Mouse (Mus musculus) spleen, postnatal 10 days (tissue): ENCODE data around the gene Acox1.

Source experiments
- DNase-seq, 2 experiments: peaks; one replicate each; pipeline ENCODE4 v3.0.0; 2021 to 2022; ENCODE audit warnings: low spot score in 2 of 2

Gene Acox1

DNA sequence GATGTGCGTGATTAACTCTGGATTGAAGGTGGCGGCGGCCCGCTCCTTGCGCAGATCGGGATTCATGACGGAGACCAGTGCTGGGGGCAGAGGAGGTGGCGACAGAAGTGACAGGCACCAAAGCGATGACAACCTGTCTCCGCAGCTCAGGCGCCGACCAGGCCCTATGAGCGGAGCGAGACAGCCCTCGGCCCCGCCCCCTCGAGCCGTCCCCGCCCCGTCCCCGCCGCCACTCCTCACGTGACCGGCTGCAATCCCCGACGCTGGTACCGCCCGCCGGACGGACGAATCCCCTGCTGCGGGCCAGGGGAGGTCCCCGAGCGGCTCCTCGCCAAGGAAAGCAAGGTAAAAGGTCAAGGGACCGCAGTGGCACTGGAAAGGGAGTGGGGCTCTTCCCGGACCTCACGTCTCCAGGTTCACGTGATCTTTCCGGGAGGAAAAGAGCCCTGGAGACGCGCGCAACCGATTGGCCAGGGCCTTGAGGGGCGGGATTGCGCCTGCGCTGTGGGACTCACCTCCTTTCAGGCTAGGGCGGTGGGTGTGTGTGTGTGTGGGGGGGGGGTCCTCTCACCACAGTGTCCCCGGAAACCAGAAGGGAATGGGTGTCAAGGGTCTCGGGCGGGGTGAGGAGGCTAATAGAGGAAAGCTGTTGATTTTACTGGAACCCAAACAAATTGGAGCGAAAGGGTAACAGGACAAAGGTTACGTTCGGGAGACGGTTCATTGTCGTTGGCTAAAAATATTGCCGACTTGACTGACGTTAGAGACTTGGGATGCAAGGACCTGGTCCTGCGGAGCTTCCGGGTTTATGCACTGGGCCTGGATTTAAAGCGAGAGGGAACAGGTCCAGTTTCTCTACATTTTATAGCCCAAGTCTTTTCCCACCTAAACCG lies at the start of gene Acox1, which contains the start of gene Ten1:
Gene Acox1 (minus strand): TSS at position 407 of the 893 bp plus-strand sequence.
Gene Ten1 (plus strand): TSS at position 217 of the 893 bp plus-strand sequence.
- peak; percentile 95 to 97 for DNase-seq

DNA sequence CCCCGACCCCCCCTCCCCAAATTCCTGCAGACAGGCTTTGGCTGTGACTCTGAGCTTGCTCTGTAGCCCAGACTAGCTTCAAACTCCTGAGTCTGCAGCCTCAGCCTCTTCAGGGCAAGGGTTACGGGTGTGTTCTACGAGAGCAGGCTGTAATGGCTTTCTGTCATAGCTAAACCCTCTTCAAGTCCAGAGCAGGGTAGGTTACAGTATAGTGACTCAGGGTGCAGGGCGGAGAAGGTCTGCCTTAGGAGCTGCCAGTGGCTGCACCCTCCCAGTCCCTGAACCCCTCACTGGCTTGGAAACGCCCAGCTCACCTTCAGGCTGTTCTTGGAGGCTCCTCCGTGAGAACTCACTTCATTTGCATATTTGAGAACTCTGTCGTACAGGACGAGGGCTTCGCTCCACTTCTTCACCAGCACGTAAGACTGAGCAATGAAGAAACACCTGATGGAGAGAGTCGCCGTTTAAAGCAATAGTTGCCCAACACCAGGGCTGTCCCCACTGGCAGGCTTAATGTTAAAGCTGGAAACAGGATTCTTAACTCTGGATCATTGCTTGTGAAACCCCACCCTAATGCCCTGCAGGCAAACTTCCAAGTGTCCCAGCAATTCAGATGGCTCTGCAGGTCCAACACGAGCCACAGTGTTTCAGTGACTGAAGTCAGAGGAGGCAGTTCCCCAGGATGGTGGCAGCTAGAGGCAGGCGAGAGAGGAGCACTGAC lies 48.8 kb upstream of the Acox1 start:
- DNase-seq = peak in 1 of 2 experiments; percentile 10

- DNase-seq = no peak
Observed at GRCm38 (mm10) chr11:116245616-116246015, 46.8 kb upstream of the Acox1 start.

DNA sequence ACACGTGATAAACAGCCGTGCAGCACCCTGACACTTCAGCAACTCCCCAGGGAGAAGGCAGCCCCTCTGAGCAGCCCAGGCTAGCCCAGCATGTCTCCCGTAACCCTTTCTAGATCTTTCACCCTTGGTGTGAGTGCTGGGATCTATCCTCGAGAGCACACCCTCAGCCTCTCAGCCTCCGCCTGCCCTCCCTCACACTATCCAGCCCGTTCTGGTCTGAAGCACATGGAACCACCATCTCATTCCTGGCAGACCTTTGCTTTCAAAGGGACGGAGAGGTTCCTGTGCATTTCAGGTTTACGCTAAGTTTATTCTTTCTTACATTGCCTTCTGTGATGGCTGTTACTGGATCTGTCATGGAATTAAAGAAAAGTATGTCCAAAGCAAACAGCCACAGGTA lies 45.7 kb upstream of the Acox1 start:
- no peak for DNase-seq

- no peak for DNase-seq
Observed at GRCm38 (mm10) chr11:116241744-116242235, 42.9 kb upstream of the Acox1 start.

- DNase-seq = no peak
Observed at GRCm38 (mm10) chr11:116239797-116240196, 41.0 kb upstream of the Acox1 start.

DNA sequence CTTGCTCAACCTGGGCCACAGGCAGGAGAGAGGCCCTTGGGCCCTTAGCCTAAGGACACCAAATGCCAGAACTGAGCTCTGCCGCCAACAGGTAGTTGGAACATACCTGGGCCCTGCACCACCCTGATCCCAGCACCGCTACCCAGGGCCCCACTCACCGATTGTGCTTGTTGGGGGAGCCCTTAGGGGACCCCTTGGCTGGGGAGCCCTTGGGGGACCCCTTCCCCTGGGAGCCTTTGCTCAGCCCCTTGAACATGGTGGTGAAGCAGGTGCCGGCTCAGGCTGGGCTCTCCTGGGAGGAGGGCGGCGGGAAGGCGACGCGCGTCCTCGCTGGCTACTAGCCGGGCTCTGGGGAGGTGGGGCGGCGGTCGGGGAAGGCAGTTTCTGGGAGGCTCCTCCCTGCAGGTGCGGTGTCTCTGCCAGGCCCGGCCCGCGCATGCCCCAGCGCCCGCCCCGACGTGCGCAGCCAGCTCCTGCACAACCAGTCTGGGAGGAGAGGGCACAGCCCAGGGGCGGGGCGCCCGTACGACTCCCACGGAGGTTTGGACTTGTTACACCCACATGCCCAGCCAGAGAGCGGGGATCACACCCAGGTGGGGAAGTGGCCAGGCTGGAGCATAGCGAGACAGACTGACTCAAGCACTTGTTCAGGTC lies 39.0 kb upstream of the Acox1 start, which contains the start of gene Evpl:
Gene Evpl (minus strand): TSS at position 336 of the 654 bp plus-strand sequence.
- DNase-seq = peak in 1 of 2 experiments; percentile 50

GRCm38 (mm10) chr11:116234901-116235300 lies 36.1 kb upstream of the Acox1 start:
- DNase-seq = no peak

DNA sequence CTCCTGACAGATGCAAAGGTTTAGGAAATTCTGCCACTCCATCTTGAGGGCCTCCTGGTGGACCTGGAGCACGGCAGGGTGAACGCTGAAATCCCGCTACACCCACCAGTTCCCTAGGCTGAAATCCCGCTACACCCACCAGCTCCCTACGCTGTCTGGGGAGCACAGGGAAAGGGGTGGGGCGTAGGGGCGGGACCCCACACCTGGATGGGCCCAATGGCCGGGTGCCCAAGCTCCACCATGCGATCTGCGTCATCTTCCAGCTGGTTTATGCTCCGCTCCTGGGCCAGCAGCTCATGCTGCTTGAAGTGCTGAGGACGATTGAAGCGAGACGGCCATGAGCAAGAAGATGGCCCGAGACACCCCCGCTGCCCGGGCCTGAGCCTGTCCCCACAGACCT lies 33.6 kb upstream of the Acox1 start:
- DNase-seq = no peak

GRCm38 (mm10) chr11:116228699-116229098 lies 29.9 kb upstream of the Acox1 start:
- no peak for DNase-seq

GRCm38 (mm10) chr11:116226414-116226813 lies 27.6 kb upstream of the Acox1 start:
- DNase-seq = peak; percentile 86 to 93

GRCm38 (mm10) chr11:116222740-116223059 lies 23.9 kb upstream of the Acox1 start:
- no peak for DNase-seq

DNA sequence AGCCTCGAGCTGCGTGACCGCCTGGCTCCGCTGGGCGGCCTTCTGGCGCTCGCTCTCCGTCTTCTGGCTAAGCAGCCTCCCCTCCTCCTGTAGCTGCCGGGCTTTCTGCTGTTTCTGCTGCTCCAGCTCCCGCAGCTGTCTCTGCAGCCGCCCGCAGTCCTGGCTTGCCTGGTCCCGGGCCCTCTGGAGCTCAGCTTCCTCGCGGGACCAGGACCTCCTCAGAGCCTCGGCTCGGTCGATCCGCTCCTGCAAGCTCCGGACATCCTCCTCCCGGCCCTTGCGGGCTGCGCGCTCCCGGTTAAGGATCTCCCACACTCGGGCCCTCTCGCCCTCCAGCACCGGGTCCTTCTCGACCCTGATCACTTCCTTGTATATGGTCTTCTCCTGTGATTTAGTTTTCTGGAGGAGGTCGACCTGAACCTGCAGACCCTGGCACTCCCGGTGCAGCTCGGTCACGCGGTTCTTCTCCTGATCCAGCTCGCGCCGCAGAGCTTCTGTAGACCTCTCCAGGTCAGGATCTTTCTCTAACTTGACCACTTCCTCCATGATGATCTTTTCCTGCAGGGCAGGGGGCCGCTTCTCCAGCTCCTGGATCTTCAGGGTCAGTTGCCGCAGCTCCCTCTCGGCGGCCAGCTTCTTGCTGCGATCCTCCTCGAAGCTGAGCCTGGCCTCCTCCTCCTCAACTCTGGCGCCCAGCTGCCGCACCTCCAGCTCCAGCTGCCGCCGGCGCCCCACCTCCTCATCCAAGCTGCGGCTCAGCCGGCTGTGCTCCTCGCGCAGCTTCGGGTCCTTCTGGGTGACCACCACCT lies 23.3 kb upstream of the Acox1 start:
- DNase-seq = no peak

DNA sequence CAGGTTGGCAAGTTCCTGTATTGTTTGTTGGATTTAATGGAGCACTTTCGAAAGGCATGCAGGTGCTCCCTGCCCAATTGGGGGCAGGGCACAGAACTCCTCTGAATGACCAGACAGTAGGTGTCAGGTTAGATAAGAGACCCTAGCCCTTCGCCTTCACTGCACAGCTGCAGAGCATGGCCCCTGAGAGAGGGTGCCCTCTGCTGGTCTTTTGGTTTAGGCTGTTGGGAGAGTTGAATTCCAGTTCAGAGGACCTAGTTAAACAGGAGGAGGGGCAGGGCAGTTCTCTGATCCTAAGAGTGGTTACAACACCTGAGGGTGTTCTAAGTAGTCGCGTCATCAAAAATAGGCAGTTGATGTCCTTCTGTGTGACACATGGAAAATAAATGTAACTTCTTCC lies 21.0 kb upstream of the Acox1 start:
- peak in 1 of 2 experiments; percentile 72 for DNase-seq

GRCm38 (mm10) chr11:116218737-116219400 lies 20.0 kb upstream of the Acox1 start:
- DNase-seq = peak in 1 of 2 experiments; percentile 60

GRCm38 (mm10) chr11:116218263-116218662 lies 19.4 kb upstream of the Acox1 start:
- DNase-seq = no peak

DNA sequence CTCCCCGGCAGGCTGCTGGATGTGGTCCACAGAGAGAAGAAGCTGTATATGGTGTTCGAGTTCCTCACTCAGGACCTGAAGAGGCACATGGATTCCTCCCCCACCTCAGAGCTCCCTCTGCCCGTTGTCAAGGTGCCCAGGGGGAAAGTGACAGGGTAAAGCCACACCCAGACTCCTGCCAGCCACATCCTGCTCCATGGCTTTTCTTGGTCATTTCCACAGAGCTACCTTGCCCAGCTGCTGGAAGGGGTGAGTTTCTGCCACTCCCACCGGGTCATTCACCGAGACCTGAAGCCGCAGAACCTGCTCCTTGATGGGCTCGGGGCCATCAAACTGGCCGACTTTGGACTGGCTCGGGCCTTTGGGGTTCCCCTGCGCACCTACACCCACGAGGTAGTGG lies 17.7 kb upstream of the Acox1 start:
- DNase-seq = no peak

DNA sequence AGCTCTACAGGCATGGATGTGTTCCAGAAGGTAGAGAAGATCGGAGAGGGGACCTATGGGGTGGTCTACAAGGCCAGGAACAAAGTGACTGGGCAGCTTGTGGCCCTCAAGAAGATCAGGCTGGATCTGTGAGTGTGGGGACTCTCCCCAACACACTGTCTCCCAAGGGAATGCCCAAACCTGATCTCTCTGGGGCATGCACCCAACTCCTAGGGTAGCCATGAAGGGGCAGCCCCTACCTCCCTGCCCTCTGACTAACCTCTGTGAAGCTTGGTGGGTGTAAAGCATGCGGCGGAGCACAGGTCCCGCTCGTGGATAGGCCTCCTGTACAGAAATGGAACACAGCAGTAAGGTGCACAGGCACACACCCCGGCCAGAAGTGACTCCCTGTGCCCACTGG lies 17.1 kb upstream of the Acox1 start:
- no peak for DNase-seq

DNA sequence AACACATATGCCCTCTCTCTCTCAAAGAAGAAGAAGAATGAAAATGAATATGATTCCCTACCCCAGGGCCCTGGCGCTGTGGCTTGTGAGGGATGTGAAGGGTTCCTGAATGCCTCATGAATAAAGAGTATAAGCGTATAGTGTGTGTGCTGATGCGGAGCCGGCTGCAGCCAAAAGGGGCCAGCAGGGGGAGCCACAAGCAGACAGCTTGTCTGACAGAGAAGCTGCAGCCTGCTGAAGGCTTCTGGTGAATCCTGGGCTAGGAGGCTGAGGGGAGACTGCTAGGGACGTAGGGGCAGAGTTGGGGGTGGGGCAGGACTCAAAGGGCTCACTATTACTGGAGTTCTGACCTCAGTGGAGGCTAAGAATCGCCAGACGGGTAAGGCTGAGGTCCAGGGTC lies 16.3 kb upstream of the Acox1 start:
- peak in 1 of 2 experiments; percentile 68 for DNase-seq

DNA sequence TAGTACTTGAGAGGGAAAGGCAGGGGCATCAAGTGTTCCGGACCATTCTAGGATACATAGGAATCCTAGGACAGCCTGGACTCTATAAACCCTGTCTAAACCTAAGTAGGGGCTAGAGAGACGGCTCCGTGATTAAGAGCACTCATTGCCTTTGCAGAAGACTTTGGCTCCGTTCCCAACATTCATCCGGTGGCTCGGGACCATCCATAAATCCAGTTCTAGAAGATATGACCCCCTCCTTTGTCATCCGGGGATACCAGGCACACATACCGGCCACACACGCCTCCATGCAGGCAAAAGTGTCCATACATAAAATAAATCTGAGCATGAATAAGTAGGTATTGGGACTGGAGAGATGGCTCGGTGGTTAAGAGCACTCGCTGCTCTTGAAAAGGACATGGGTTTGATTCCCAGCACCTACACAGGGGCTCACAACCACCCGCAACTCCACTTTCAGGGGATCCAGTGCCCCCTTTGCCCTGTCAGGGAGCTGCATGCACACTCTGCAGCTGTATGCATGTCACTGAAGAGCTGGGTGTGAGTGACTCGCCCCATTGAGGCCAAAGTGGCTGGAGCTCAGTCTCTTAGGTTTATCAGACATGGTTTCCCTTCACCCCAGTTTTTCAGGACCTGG lies 15.1 kb upstream of the Acox1 start:
- DNase-seq = no peak
